ENCODE assay signal across 13 mouse cellular contexts in genomic region chr12:110379721-110380120, GRCm38 (mm10).
"Had no signal": no experiment of that assay in that cellular context is flagged by ENCODE, and none has a peak within 500 bp of the region (broad histone marks: within the 10 kb centered on the region; RNA-seq: fewer than 3 reads in every experiment).

No protein-coding gene starts in this region.

- H3K4me3 ChIP-seq: limb, embryonic 15.5 days; liver, embryonic 12.5 days; megakaryocyte, embryonic 14.5 days; myocyte; neural tube, embryonic 12.5 days had no signal

- H3K36me3 ChIP-seq: limb, embryonic 15.5 days; liver, embryonic 12.5 days; neural tube, embryonic 12.5 days had no signal

- H3K9ac ChIP-seq: limb, embryonic 15.5 days; liver, embryonic 12.5 days; lung, embryonic 14.5 days; neural tube, embryonic 12.5 days had no signal

- ATAC-seq: intestine, postnatal 0 days; liver, embryonic 12.5 days had no signal

- DNase-seq: kidney, adult 8-10 months; lung, embryonic 14.5 days; lung, postnatal 14 days; right cerebral cortex, adult 18-20 months; right cerebral cortex, postnatal 25 days; thymus, postnatal 36 days had no signal

- H3K9me3 ChIP-seq: limb, embryonic 15.5 days; liver, embryonic 12.5 days; megakaryocyte, embryonic 14.5 days; neural tube, embryonic 12.5 days had no signal

- H3K4me2 ChIP-seq: limb, embryonic 15.5 days; liver, embryonic 12.5 days; lung, embryonic 14.5 days; neural tube, embryonic 12.5 days had no signal

- H3K4me1 ChIP-seq: liver, embryonic 12.5 days had no signal

- H3K27ac ChIP-seq: limb, embryonic 15.5 days; liver, embryonic 12.5 days; macrophage; neural tube, embryonic 12.5 days had no signal
